Mouse (Mus musculus) lung, adult 2 months (tissue): Measurements from ENCODE around the gene Slc1a3. TPM values are rescaled to one million over a fixed set of nuclear protein-coding genes. Genes with fewer than 3 reads are reported as not detected.

Experiments used
- DNase-seq: peaks from one replicate; pipeline ENCODE4 v3.0.0; 2022
- H3K4me1 ChIP-seq: fragments of 200-500 bp; 2 replicates; pipeline ENCODE4 v1.6.1; 2011; ENCODE audit warnings: low read length; ENCODE audit not compliant: control insufficient read depth, insufficient read depth
- H3K4me3 ChIP-seq: fragments of 200-500 bp; replicated peaks from 2 replicates; pipeline ENCODE3; 2011; ENCODE audit warnings: low read depth, mild to moderate bottlenecking, control low read depth, low read length; ENCODE audit errors: extremely low read depth
- CTCF ChIP-seq: fragments of 200-500 bp; IDR thresholded peaks from 2 replicates; pipeline ENCODE4 v1.5.1; 2011; ENCODE audit warnings: mild to moderate bottlenecking, low read length, control low read depth; ENCODE audit not compliant: insufficient read depth
- POLR2A ChIP-seq: fragments of 200-500 bp; IDR thresholded peaks from 2 replicates; pipeline ENCODE4 v1.6.1; 2011; ENCODE audit warnings: low read depth, mild to moderate bottlenecking, control low read depth, low read length, borderline replicate concordance; ENCODE audit errors: extremely low read depth
- WGBS: fragments of 180-500 bp; shearing (Covaris S2); methylation state at CpG from one replicate; pipeline ENCODE4 v1.1.7; 2018; 5-methylcytosine and 5-hydroxymethylcytosine counted together
- polyA plus RNA-seq: library from polyadenylated mRNA; depleted of rRNA; stranded (reverse); fragments of >200 nt; gene quantifications from 2 replicates; pipeline ENCODE4 v1.2.3, GENCODE M21; 2012; rRNA removed

The Slc1a3 gene
- polyA plus RNA-seq, 1 experiment: 18.7 TPM

DNA sequence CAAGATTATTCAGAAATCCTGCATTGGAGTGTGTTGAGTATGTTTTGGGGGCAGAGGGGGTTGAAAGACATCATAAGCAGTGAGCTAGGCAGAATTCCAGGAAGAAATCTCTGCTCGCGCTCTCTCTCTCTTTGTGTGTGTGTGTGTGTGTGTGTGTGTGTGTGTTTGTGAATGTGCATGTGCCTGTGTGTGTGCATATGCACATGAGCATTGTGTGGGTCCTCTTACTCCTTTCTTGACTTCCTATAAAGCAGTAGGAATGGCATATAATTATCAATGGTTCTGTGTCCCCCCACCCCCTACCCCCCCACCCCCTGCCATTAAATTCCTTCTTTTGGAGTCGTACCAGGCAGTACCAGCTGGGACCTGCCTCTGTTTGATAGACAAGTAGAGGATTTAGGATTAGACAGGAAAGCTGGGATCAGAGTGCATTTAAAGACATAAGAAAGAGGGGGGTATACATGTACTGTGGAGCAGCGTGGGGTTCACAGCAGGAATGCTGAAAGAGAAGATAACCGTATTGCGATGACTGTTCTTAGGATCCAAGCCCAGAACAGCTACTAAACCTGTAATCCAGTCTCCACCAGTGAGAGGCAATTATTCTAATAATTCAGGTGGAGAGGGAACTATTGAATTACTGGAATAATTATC is 104.9 kb downstream of the Slc1a3 start:
- no peak for DNase-seq
- TF ChIP-seq POLR2A (no peak), CTCF (no peak)
- H3K4me3 ChIP-seq: no peak overlapping the region
- WGBS: 72% methylated on average over 6 of the region's 6 CpGs
- H3K4me1 ChIP-seq: no peaks in the 10 kb centered on the region

DNA sequence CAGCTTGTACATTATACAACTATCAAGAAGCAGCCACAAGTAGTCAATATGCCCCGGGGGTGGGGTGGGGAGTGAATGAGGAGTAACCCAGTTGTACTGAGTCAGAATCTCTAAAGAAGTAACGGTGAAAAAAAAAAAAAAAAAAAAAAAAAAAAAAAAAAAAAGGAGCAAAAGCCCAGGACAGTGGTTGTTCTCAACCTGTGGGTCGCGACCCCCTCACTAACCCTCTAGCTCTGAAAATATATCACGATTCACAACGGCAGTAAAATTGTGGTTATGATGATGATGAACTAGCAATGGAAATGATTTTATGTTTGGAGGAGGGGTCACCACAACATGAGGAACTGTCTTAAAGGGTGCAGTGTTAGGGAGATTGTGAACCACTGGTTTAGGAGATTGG is 108.2 kb downstream of the Slc1a3 start:
- no peak overlapping the region for H3K4me3 ChIP-seq
- TF ChIP-seq POLR2A (no peak), CTCF (no peak)
- H3K4me1 ChIP-seq: no peaks in the 10 kb centered on the region
- no peak for DNase-seq
- 88% methylated on average over 6 of the region's 6 CpGs for WGBS

DNA sequence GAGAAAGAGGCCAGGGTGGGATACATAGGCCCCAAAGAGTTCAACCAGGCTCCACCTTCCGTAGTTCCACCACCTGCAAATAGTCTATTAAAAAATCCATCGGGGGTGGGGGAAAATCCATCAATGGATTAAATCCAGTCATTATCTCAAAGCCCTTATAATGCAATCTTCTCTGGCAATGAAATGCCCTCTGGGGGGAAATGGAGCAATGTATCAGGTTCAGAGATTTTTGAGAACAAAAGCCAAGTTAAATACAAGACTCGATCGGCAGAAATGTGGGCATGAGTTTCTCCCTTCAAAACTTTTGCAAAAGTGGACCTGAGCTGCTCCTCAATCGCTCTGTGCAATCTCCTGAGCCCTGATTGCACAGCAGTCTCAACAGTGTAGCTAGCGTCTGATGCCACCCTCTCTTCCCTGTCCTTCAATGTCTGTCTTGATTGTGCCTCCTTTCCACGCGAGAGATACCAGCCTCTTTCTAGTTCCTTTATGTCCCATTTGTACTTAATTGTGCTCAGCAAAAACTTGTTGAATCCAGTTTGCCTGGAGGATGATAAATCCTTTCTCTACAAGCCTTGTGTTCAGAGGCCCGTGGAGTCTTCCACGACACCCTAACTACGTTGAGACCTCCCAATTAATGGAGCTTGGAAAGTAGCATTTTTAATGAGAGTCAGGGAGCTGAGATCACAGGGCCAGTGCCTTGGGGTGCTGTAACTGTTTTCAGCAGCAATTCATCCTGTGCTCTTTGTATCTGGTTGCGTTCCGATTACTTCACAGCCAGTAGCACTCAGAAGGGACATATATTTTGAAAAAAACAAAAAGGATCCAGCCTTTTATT is 109.0 kb downstream of the Slc1a3 start:
- Histone ChIP-seq H3K4me1 (no peaks in the 10 kb centered on the region), H3K4me3 (no peak overlapping the region)
- no peak for DNase-seq
- 82% methylated on average over 13 of the region's 13 CpGs for WGBS
- TF ChIP-seq POLR2A (no peak), CTCF (no peak)

DNA sequence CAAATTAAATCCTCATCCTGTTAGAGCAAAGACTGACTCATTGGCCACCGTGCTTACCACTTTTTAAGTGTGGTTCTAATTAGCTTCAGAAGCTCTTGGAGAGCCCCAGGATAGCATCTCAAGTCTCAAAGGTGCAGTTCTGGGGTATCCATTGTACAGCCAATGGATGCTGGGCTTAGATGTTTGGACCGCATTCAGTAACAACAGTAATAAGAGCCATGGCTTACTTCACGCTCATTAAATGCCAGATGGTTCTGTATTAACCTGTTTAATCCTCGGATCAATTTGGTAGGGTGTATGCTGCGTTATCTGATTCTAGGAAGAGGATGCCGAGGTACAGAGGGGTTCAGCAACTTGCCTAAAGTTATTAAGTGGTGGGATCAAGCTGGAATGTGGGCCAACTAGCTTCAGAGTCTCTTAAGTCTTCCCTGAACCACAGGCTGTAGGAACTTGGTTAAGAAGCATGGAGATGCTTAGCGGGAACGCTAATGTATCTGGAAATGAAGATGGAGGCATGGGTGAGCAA is 114.1 kb downstream of the Slc1a3 start:
- TF ChIP-seq POLR2A (no peak), CTCF (no peak)
- no peak overlapping the region for H3K4me3 ChIP-seq
- no peaks in the 10 kb centered on the region for H3K4me1 ChIP-seq
- WGBS: 87% methylated on average over 8 of the region's 8 CpGs
- DNase-seq: no peak

DNA sequence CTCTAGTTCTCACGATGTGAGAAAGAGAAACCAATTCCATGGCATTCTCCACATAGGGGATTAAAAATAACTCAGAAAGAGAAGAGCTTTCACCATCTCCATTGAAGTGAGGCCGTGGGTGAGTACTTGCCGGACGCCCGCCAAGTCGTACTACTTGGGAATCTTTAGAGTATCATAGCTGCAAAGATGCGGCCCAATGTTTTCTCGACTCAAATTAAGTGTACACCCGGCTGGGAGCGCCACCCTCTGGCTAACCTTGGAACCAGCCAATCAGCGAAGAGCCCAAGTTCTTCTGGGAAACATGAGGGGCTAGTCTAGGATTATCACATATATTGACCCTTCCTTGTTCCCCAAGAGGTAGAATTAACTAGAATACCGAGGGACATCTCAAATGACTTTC is 115.3 kb downstream of the Slc1a3 start:
- DNase-seq: no peak
- TF ChIP-seq POLR2A: no peak
- no peak for TF ChIP-seq CTCF
- Histone ChIP-seq H3K4me1 (no peaks in the 10 kb centered on the region), H3K4me3 (no peak overlapping the region)
- WGBS: 75% methylated on average over 12 of the region's 12 CpGs

DNA sequence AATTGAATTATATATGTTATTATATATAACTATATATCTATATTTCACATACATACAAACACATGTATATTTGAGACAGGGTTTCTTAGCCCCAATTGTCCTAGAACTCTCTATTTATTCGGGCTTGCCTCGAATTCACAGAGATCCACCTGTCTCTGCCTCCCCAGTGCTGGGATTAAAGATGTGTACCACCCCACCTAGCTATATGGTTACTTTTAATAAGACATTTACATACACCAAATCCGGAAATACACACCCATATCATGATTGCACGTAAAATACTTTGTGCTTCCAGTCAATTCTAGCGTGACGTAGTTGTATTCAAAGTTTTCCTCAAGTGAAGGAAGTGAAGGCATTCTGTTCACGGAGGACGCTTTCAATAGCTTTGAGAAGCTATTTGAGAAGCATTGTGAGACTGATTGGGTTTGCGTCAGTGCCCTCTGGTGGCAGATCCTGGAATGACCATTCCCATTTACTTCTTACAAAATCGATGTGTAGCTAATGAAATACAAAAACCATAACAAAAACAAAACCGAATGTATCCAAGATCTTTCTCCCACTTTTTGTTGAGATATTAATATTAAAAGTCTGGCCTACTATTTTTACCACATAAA is 121.0 kb downstream of the Slc1a3 start:
- TF ChIP-seq CTCF (peak; percentile 75), POLR2A (no peak)
- no peaks in the 10 kb centered on the region for H3K4me1 ChIP-seq
- no peak overlapping the region for H3K4me3 ChIP-seq
- DNase-seq: peak; percentile 62
- WGBS: 12% methylated on average over 11 of the region's 11 CpGs

DNA sequence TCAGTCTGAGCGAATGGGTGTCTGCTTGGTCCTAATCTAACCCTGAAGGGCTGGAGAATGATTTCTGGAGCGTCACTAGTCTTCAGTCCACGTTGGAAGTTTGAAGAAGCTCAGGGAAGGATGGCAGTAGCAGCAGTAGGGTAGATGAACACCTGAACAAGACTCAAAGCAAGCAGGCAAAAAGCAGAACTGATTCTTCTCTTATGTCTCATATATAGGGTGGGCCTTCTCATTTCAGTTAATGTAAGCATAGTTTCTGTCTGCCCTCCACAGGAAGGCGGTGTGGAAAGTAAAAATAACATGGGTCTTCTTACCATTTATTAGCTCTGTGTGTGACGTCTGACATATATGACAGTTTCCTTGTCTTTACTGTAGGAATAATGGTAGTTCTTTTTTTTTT is 122.5 kb downstream of the Slc1a3 start:
- Histone ChIP-seq H3K4me1 (no peaks in the 10 kb centered on the region), H3K4me3 (no peak overlapping the region)
- no peak for TF ChIP-seq CTCF
- TF ChIP-seq POLR2A: no peak
- DNase-seq: no peak
- 89% methylated on average over 5 of the region's 5 CpGs for WGBS

DNA sequence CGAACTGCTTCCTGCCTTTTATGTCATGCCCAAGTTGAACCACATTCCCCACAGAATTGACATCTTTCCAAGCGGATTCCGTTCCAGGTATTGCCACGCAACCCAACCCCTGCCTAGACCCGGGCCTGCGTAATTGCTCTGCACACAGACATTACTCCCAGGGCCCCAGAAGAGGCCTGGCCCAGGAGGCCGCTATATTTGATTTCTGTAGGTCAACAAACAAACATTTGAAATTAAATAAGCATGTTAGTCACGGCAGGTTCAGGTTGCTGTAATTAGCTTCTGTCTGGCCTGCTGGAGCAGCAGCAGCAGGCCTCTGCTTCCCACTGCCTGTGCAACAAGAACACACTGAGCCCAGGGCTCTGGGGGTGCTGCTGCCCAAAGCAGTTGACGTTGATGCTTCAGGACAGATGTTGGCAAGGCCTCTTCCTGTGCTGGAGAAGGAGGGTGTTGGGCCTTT is 123.7 kb downstream of the Slc1a3 start:
- WGBS: 71% methylated on average over 9 of the region's 9 CpGs
- Histone ChIP-seq H3K4me1 (no peaks in the 10 kb centered on the region), H3K4me3 (no peak overlapping the region)
- TF ChIP-seq POLR2A: no peak
- no peak for TF ChIP-seq CTCF
- no peak for DNase-seq

Other genes with a start within 250 kb of the Slc1a3 start
- gene Gm2310, start 190.8 kb downstream of the Slc1a3 start, polyA plus RNA-seq: not detected in 2 replicates